Mouse (Mus musculus): Measurements from ENCODE around the gene Pdxp. TPM values are rescaled to one million over a fixed set of nuclear protein-coding genes. Genes with fewer than 3 reads are reported as not detected.

Gene Pdxp
- polyA plus RNA-seq, 1 experiment from 2014 or later, result 4.1 TPM

GRCm38 (mm10) chr15:78927021-78927787 is 13.5 kb downstream of the Pdxp start:
- Histone ChIP-seq H3K27me3 (ENCODE audit: control insufficient read depth, insufficient read depth, low read length) (no peaks in the 10 kb centered on the region), H3K9ac (ENCODE audit: low read length) (peak overlapping the region; percentile 70), H3K36me3 (ENCODE audit: control insufficient read depth, insufficient read depth, low read length) (peaks cover 7% of the 10 kb centered on the region; the same call in 1 of the 2 replicates), H3K4me3 (ENCODE audit: low read depth, low read length) (peak overlapping the region; percentile 56), H3K27ac (replicated peaks) (peak overlapping the region; percentile 94), H3K9me3 (ENCODE audit: control insufficient read depth, low read length) (no peaks in the 10 kb centered on the region), H3K4me1 (replicated peaks; ENCODE audit: control insufficient read depth, insufficient read depth) (peaks cover 5% of the 10 kb centered on the region; the same call in 1 of the 2 replicates), H3K4me2 (replicated peaks; ENCODE audit: low read depth) (peak overlapping the region; percentile 72)
- TF ChIP-seq CTCF (IDR thresholded peaks at IDR 0.05; ENCODE audit: low read depth) (no peak), EP300 (optimal IDR thresholded peaks at IDR 0.05) (no peak)
- ATAC-seq (ENCODE audit: low FRiP score, low TSS enrichment), result no peak
- no peak for DNase-seq (ENCODE audit: low spot score)
- WGBS, result 9% methylated on average over 15 of the region's 15 CpGs

GRCm38 (mm10) chr15:78927788-78928457 is 14.2 kb downstream of the Pdxp start:
- ATAC-seq (ENCODE audit: low FRiP score, low TSS enrichment), result peak; percentile 66; the same call in 1 of the 2 replicates
- Histone ChIP-seq H3K27ac (replicated peaks) (peak overlapping the region; percentile 94), H3K36me3 (ENCODE audit: control insufficient read depth, insufficient read depth, low read length) (peaks cover 7% of the 10 kb centered on the region; the same call in 1 of the 2 replicates), H3K9ac (ENCODE audit: low read length) (peak overlapping the region; percentile 70), H3K4me1 (replicated peaks; ENCODE audit: control insufficient read depth, insufficient read depth) (peaks cover 5% of the 10 kb centered on the region; the same call in 1 of the 2 replicates), H3K4me3 (ENCODE audit: low read depth, low read length) (peak overlapping the region; percentile 56), H3K9me3 (ENCODE audit: control insufficient read depth, low read length) (no peaks in the 10 kb centered on the region), H3K4me2 (replicated peaks; ENCODE audit: low read depth) (peak overlapping the region; percentile 72), H3K27me3 (ENCODE audit: control insufficient read depth, insufficient read depth, low read length) (no peaks in the 10 kb centered on the region)
- TF ChIP-seq CTCF (IDR thresholded peaks at IDR 0.05; ENCODE audit: low read depth) (no peak), EP300 (optimal IDR thresholded peaks at IDR 0.05) (no peak)
- WGBS, result under 1% methylated on average over 33 of the region's 35 CpGs
- peak; percentile 89 for DNase-seq (ENCODE audit: low spot score)

DNA sequence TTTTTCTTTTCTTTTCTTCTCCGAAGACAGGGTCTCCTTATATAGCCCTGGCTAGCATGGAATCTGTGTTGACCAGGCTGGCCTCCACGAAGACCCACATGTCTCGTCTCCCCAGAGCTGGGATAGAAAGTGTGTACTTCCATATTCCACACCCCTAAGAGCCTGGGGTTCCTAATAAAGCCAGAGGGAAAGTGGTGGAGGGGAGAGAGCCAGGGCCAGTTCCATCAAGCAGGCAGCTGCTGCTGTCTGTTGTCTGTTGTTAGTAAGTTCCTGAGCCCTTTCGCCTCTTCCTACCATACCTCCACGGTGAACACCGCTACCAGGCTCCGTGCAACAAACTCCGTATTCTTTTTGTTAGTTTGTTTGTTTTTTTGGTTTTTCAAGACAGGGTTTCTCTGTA is 14.8 kb downstream of the Pdxp start:
- peak overlapping the region; percentile 72 for H3K4me2 ChIP-seq (replicated peaks; ENCODE audit: low read depth)
- peak overlapping the region; percentile 27; the same call in 1 of the 2 replicates for H3K9ac ChIP-seq (ENCODE audit: low read length)
- no peak for DNase-seq (ENCODE audit: low spot score)
- no peaks in the 10 kb centered on the region for H3K27me3 ChIP-seq (ENCODE audit: control insufficient read depth, insufficient read depth, low read length)
- H3K36me3 ChIP-seq (ENCODE audit: control insufficient read depth, insufficient read depth, low read length), result peaks cover 7% of the 10 kb centered on the region; the same call in 1 of the 2 replicates
- TF ChIP-seq EP300 (optimal IDR thresholded peaks at IDR 0.05) (no peak), CTCF (IDR thresholded peaks at IDR 0.05; ENCODE audit: low read depth) (no peak)
- H3K9me3 ChIP-seq (ENCODE audit: control insufficient read depth, low read length), result no peaks in the 10 kb centered on the region
- ATAC-seq (ENCODE audit: low FRiP score, low TSS enrichment), result no peak
- 37% methylated on average over 8 of the region's 8 CpGs for WGBS
- H3K27ac ChIP-seq (replicated peaks), result peak overlapping the region; percentile 49; the same call in 1 of the 2 replicates
- peaks cover 5% of the 10 kb centered on the region; the same call in 1 of the 2 replicates for H3K4me1 ChIP-seq (replicated peaks; ENCODE audit: control insufficient read depth, insufficient read depth)
- H3K4me3 ChIP-seq (ENCODE audit: low read depth, low read length), result no peak overlapping the region

GRCm38 (mm10) chr15:78930192-78930706 is 16.5 kb downstream of the Pdxp start:
- DNase-seq (ENCODE audit: low spot score), result no peak
- 90% methylated on average over 6 of the region's 6 CpGs for WGBS
- ATAC-seq (ENCODE audit: low FRiP score, low TSS enrichment), result no peak
- Histone ChIP-seq H3K4me2 (replicated peaks; ENCODE audit: low read depth) (no peak overlapping the region), H3K27me3 (ENCODE audit: control insufficient read depth, insufficient read depth, low read length) (no peaks in the 10 kb centered on the region), H3K36me3 (ENCODE audit: control insufficient read depth, insufficient read depth, low read length) (peaks cover 7% of the 10 kb centered on the region; the same call in 1 of the 2 replicates), H3K27ac (replicated peaks) (no peak overlapping the region), H3K4me1 (replicated peaks; ENCODE audit: control insufficient read depth, insufficient read depth) (peaks cover 5% of the 10 kb centered on the region; the same call in 1 of the 2 replicates), H3K9me3 (ENCODE audit: control insufficient read depth, low read length) (no peaks in the 10 kb centered on the region), H3K4me3 (ENCODE audit: low read depth, low read length) (no peak overlapping the region), H3K9ac (ENCODE audit: low read length) (no peak overlapping the region)
- TF ChIP-seq EP300 (optimal IDR thresholded peaks at IDR 0.05), result no peak
- no peak for TF ChIP-seq CTCF (IDR thresholded peaks at IDR 0.05; ENCODE audit: low read depth)

DNA sequence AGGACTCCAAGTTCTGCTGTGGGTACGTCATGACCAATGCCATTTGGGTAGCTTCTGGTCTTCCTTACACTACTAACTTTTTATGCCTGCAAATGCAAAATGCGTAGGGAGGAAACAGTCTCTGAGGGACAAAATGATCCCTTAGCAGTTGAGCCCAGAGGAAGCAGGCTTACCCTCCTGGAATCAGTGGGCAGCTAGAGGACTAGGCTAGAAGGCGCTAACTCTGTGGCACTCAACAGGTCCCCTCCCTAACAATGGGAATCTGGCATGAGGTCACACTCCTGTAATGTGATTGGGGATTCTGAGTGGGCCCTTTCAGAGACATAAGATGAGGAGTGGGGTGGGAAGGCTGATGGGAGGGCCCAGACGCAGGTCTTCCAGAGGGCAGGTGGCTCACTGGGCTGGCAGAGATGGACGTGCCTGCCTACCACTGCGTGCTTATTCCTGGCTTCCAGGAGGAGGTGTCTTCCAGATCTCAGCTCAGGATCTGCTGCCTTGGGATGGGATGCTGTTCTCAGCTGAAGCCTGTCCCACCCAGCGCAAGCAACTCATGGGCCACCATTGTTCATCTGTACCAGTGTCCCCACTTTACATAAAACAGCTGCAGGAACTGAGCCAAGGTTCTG is 17.2 kb downstream of the Pdxp start:
- Histone ChIP-seq H3K27me3 (ENCODE audit: control insufficient read depth, insufficient read depth, low read length) (no peaks in the 10 kb centered on the region), H3K4me2 (replicated peaks; ENCODE audit: low read depth) (no peak overlapping the region), H3K36me3 (ENCODE audit: control insufficient read depth, insufficient read depth, low read length) (peaks cover 7% of the 10 kb centered on the region; the same call in 1 of the 2 replicates), H3K4me3 (ENCODE audit: low read depth, low read length) (no peak overlapping the region), H3K4me1 (replicated peaks; ENCODE audit: control insufficient read depth, insufficient read depth) (peaks cover 3% of the 10 kb centered on the region; the same call in 1 of the 2 replicates), H3K27ac (replicated peaks) (0 out of 2 replicates have a peak overlapping the region, but pooled peaks have one; percentile 1), H3K9ac (ENCODE audit: low read length) (no peak overlapping the region), H3K9me3 (ENCODE audit: control insufficient read depth, low read length) (no peaks in the 10 kb centered on the region)
- WGBS, result 73% methylated on average over 7 of the region's 7 CpGs
- no peak for DNase-seq (ENCODE audit: low spot score)
- no peak for ATAC-seq (ENCODE audit: low FRiP score, low TSS enrichment)
- TF ChIP-seq EP300 (optimal IDR thresholded peaks at IDR 0.05) (no peak), CTCF (IDR thresholded peaks at IDR 0.05; ENCODE audit: low read depth) (no peak)
